Mouse (Mus musculus) bone marrow, adult 2 months (tissue): ENCODE data around the gene Rnase4. TPM values are rescaled to one million over a fixed set of nuclear protein-coding genes. Genes with fewer than 3 reads are reported as not detected.

Source experiments
- H3K27ac ChIP-seq: fragments of 200-500 bp; 2 replicates; pipeline ENCODE4 v1.5.1; 2012; ENCODE audit warnings: low read depth, mild to moderate bottlenecking, control low read depth, inconsistent platforms, low read length; ENCODE audit not compliant: control insufficient read depth, poor library complexity, insufficient read depth
- H3K4me1 ChIP-seq: fragments of 200-500 bp; 2 replicates; pipeline ENCODE4 v1.6.1; 2011; ENCODE audit warnings: low read length; ENCODE audit not compliant: control insufficient read depth, insufficient read depth
- H3K4me3 ChIP-seq: fragments of 200-500 bp; replicated peaks from 2 replicates; pipeline ENCODE3; 2011; ENCODE audit warnings: mild to moderate bottlenecking, low read depth, low read length, control low read depth; ENCODE audit not compliant: control insufficient read depth
- CTCF ChIP-seq: fragments of 200-500 bp; IDR thresholded peaks from 2 replicates; pipeline ENCODE4 v1.5.1; 2011; ENCODE audit warnings: low read length, control low read depth; ENCODE audit not compliant: control insufficient read depth, insufficient read depth
- POLR2A ChIP-seq: fragments of 200-500 bp; IDR thresholded peaks from 2 replicates; pipeline ENCODE4 v1.6.1; 2011; ENCODE audit warnings: low read depth, mild to moderate bottlenecking, control low read depth, low read length, borderline replicate concordance; ENCODE audit not compliant: control insufficient read depth
- WGBS: fragments of 180-500 bp; shearing (Covaris S2); methylation state at CpG from one replicate; pipeline ENCODE4 v1.1.7; 2018; 5-methylcytosine and 5-hydroxymethylcytosine counted together
- polyA plus RNA-seq: library from polyadenylated mRNA; stranded (reverse); fragments of >200 nt; gene quantifications from 2 replicates; pipeline ENCODE4 v1.2.4, GENCODE M21; 2011; ENCODE audit warnings: low replicate concordance; ENCODE audit not compliant: missing spikeins, insufficient read depth, insufficient read length

Rnase4 gene
- polyA plus RNA-seq, 1 experiment: 8.7 TPM

DNA sequence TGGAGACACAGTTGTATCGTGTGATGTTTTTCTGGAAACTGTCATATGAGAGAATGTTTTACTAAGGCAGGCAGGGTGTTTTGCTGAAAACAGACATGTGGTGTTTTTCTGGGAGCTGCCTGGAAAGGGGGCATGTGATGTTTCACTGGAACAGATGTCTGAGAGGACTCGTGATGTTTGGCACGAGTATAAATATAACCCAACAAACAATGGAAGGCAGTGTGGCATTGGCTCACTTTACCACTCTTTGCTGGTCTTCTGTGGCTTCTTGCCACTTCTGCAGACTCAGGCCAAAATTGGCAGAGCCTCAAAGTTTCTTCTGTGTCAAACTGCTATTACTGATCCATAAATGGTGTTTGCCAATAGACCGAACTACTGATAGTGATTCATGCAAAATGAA, 52.4 kb downstream of the Rnase4 start:
- Histone ChIP-seq H3K27ac (peak overlapping the region; percentile 56), H3K4me1 (no peaks in the 10 kb centered on the region)
- WGBS: 73% methylated on average over 4 of the region's 4 CpGs

DNA sequence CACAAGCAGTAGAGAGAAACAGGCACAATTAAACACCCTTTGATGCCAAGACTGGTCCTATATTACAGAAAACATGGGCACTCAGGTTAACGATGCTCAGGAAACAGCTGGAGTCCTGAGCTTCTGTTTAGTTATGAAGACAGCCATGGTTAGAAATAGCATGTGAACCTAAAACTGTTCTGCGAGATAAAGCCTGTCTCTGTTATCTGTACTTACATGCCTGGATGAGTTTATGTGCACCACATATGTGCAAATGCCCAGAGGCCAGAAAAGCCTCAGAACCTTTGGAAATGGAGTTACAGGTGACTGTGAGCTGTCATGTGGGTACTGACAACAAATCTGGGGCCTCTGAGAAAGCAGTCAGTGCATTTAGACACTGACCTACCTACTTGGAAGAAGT, 53.1 kb downstream of the Rnase4 start:
- Histone ChIP-seq H3K4me1 (no peaks in the 10 kb centered on the region), H3K27ac (no peak overlapping the region)
- WGBS: 38% methylated on average over 2 of the region's 2 CpGs

More for the DNA sequence above, 52.4 kb downstream of the Rnase4 start:
- TF ChIP-seq CTCF (no peak), POLR2A (no peak)
- no peak overlapping the region for H3K4me3 ChIP-seq

DNA sequence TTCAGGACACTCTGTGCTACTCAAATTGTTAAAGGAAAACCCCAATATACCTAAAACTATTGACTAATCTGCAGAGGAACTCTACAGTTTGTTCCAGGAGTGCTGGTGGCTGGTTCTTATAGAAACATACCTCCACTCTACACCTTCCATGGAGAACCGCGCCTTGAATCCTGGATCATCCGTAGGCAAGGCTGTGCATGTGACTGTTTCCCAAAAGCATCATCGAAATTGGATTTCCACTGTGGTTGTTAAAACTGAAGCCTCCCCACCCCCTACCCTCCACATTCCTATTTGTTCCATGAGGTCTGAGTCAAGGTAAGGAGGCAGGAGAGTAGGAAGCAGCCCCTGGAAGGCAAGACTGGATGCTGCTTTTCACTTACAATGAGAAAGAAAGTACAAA, 53.6 kb downstream of the Rnase4 start:
- Histone ChIP-seq H3K4me1 (no peaks in the 10 kb centered on the region; the same call in 1 of the 2 replicates), H3K27ac (no peak overlapping the region), H3K4me3 (no peak overlapping the region)
- WGBS: 93% methylated on average over 4 of the region's 4 CpGs
- TF ChIP-seq POLR2A (no peak), CTCF (no peak)

More for the DNA sequence above, 53.1 kb downstream of the Rnase4 start:
- H3K4me3 ChIP-seq: no peak overlapping the region
- TF ChIP-seq CTCF (no peak), POLR2A (no peak)

DNA sequence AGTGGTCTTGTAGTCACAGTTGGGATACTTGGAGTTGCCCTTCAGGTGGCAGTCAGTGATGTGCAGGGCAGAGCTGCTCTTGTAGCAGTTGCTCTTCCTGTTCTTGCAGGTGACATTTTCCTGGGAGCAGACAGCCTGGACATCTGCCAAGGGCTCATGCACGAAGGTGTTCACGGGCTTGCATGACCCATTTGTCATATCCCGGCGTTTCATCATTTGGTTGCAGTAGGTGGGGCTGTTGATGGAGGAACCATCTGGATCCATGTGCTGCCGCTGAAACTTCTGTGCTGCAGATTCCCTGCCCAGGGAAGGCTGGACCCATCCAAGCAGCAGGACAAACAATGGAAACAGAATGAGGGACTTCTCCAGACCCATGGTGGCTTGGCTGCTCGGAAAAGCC, 54.6 kb downstream of the Rnase4 start:
- H3K27ac ChIP-seq: no peak overlapping the region
- no peak for TF ChIP-seq POLR2A
- no peak for TF ChIP-seq CTCF
- H3K4me1 ChIP-seq: no peaks in the 10 kb centered on the region; the same call in 1 of the 2 replicates
- 86% methylated on average over 6 of the region's 6 CpGs for WGBS
- H3K4me3 ChIP-seq: no peak overlapping the region

DNA sequence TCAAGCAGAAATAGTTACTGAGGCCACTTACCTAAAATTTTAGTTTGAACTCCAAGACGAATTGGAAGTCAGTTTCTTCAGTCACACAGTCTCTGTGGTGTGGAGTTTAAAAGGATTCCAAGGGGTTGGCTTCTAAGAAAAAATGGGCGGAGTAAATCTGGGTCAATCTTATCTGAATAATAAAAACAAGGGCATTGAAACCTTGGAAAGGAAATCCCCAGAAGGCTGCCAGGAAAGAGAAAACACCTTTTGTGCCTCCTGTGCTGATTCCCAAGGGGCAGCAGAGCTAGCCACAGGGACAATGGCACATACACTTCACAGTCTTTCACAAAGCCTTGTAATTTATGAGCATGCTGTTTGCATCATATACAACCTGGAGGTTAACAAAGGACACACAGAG, 55.8 kb downstream of the Rnase4 start, which contains the start of gene Rnase1:
Gene Rnase1, minus strand, starts transcription at position 101 of the 400 bp plus-strand sequence.
- H3K27ac ChIP-seq: no peak within 1 kb of the TSS
- no peak within 1 kb of the TSS for H3K4me3 ChIP-seq
- 83% methylated on average over 2 of the region's 2 CpGs for WGBS
- H3K4me1 ChIP-seq: no peaks in the 10 kb centered on the region; the same call in 1 of the 2 replicates
- TF ChIP-seq CTCF (no peak), POLR2A (no peak)

DNA sequence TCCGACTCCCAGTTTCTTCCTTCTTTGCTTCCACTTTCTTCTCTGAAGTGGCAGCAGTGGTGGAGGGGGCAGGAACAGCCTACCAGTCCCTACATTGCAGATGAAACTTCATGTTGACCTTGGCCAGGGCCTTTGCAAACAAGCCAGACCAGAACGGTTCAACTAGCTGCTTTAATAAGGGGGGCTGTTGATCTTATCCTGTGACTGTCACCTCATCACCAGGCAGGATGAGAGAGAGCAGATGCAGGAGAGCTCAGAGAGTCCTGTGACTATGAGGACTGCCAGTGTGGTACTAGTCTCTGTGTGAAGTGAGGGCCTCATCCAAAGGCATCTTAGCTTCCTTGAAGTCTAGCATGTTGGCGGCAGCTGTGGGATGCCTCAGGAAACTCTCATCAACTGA, 57.1 kb downstream of the Rnase4 start:
- no peak overlapping the region for H3K27ac ChIP-seq
- H3K4me1 ChIP-seq: no peaks in the 10 kb centered on the region; the same call in 1 of the 2 replicates
- TF ChIP-seq CTCF (no peak), POLR2A (no peak)
- H3K4me3 ChIP-seq: no peak overlapping the region
- WGBS: 84% methylated on average over 3 of the region's 3 CpGs

DNA sequence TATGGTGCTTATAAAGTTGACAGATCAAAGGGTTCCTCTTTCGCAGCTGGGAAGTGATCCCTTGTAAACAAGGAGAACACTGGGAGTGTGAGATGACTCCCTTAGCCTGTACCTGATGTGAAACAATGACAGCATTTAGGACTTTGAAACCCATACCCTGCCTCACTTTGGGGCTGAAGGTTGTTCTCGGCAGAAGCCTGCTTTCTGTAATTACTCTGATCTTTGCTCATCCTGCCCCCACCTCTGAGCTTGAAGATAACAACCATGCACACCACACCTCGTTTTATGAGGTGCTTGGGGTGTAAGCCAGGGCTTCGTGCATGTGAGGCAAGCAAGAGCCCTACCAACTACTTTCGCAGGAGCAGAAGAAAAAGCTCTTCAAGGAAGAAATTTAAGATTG, 58.3 kb downstream of the Rnase4 start:
- Histone ChIP-seq H3K4me3 (no peak overlapping the region), H3K4me1 (no peaks in the 10 kb centered on the region; the same call in 1 of the 2 replicates), H3K27ac (no peak overlapping the region)
- TF ChIP-seq POLR2A (no peak), CTCF (no peak)
- 70% methylated on average over 5 of the region's 5 CpGs for WGBS

- H3K27ac ChIP-seq: no peak overlapping the region
- TF ChIP-seq CTCF: no peak
- no peak for TF ChIP-seq POLR2A
- 78% methylated on average over 3 of the region's 3 CpGs for WGBS
- H3K4me1 ChIP-seq: no peaks in the 10 kb centered on the region; the same call in 1 of the 2 replicates
- no peak overlapping the region for H3K4me3 ChIP-seq
Observed at GRCm38 (mm10) chr14:51150206-51150831, 59.4 kb downstream of the Rnase4 start.
